Mouse (Mus musculus) limb, embryonic 12.5 days (tissue): Measurements from ENCODE around the gene Adam17. TPM values are rescaled to one million over a fixed set of nuclear protein-coding genes. Genes with fewer than 3 reads are reported as not detected.
A peak's percentile ranks its signal among the peaks of the same experiment; 100 is the strongest.

Source experiments
- ATAC-seq: fragments of 200-750 bp; cut with Nextera tagmentation; 2 replicates; pipeline ENCODE4 v1.8.0; 2017; ENCODE audit warnings: low read depth, moderate TSS enrichment; ENCODE audit not compliant: insufficient number of reproducible peaks, insufficient read depth, low FRiP score, low TSS enrichment
- H3K27ac ChIP-seq: fragments of 300-500 bp; sonication (generic); 2 replicates; pipeline ENCODE4 v1.5.1; 2016; ENCODE audit warnings: mild to moderate bottlenecking, moderate library complexity
- H3K27me3 ChIP-seq: fragments of 300-500 bp; sonication (generic); 2 replicates; pipeline ENCODE4 v1.6.1; 2016; ENCODE audit warnings: mild to moderate bottlenecking, moderate library complexity
- H3K36me3 ChIP-seq: fragments of 300-500 bp; sonication (generic); 2 replicates; pipeline ENCODE4 v1.6.1; 2016; ENCODE audit warnings: mild to moderate bottlenecking, moderate library complexity
- H3K4me1 ChIP-seq: fragments of 300-500 bp; sonication (generic); replicated peaks from 2 replicates; pipeline ENCODE4 v1.6.1; 2016
- H3K4me2 ChIP-seq: fragments of 300-500 bp; sonication (generic); 2 replicates; pipeline ENCODE4 v1.6.1; 2016; ENCODE audit warnings: mild to moderate bottlenecking, moderate library complexity
- H3K4me3 ChIP-seq: fragments of 300-500 bp; sonication (generic); replicated peaks from 2 replicates; pipeline ENCODE4 v1.5.1; 2016; ENCODE audit warnings: mild to moderate bottlenecking
- H3K9ac ChIP-seq: fragments of 300-500 bp; sonication (generic); replicated peaks from 2 replicates; pipeline ENCODE4 v1.6.1; 2016; ENCODE audit warnings: mild to moderate bottlenecking, moderate library complexity
- H3K9me3 ChIP-seq: fragments of 300-500 bp; sonication (generic); 2 replicates; pipeline ENCODE4 v1.6.1; 2016; ENCODE audit warnings: mild to moderate bottlenecking, moderate library complexity
- WGBS: fragments of 180-500 bp; shearing (Covaris S2); methylation state at CpG from one replicate; pipeline ENCODE4 v1.1.7; 2016; 5-methylcytosine and 5-hydroxymethylcytosine counted together
- polyA plus RNA-seq: library from polyadenylated mRNA; unstranded; fragments of >200 nt; fragmentation: Nextera tagmentation; extraction: Ambion mirVana; gene quantifications from 2 replicates; pipeline ENCODE4 v1.2.1, GENCODE M21; 2016

Adam17 gene
- polyA plus RNA-seq, 1 experiment from 2014 or later, result 47.6 TPM

GRCm38 (mm10) chr12:21284761-21285441 is 88.5 kb downstream of the Adam17 start, which contains the start of gene Cpsf3:
TSS of gene Cpsf3 (plus strand) at chr12:21285391.
- Histone ChIP-seq H3K27ac (peak within 1 kb of the TSS; percentile 92), H3K9me3 (no peaks in the 10 kb centered on the region), H3K4me3 (peak within 1 kb of the TSS; percentile 76), H3K27me3 (no peaks in the 10 kb centered on the region), H3K4me1 (peaks cover 11% of the 10 kb centered on the region; the same call in 1 of the 2 replicates), H3K36me3 (peaks cover 11% of the 10 kb centered on the region; the same call in 1 of the 2 replicates), H3K4me2 (peak within 1 kb of the TSS; percentile 79), H3K9ac (peak within 1 kb of the TSS; percentile 85)
- ATAC-seq, result no peak
- WGBS, result 60% methylated on average over 11 of the region's 11 CpGs

GRCm38 (mm10) chr12:21277352-21277864 is 96.0 kb downstream of the Adam17 start:
- Histone ChIP-seq H3K4me3 (no peak overlapping the region), H3K4me2 (no peak overlapping the region), H3K36me3 (peaks cover 26% of the 10 kb centered on the region; the same call in 1 of the 2 replicates), H3K9ac (no peak overlapping the region), H3K9me3 (no peaks in the 10 kb centered on the region), H3K4me1 (no peaks in the 10 kb centered on the region), H3K27me3 (no peaks in the 10 kb centered on the region), H3K27ac (no peak overlapping the region)
- ATAC-seq, result no peak
- 83% methylated on average over 1 of the region's 1 CpGs for WGBS

GRCm38 (mm10) chr12:21274446-21274845 is 99.0 kb downstream of the Adam17 start:
- H3K4me3 ChIP-seq, result no peak overlapping the region
- H3K9me3 ChIP-seq, result no peaks in the 10 kb centered on the region
- H3K4me2 ChIP-seq, result no peak overlapping the region
- WGBS, result 82% methylated on average over 7 of the region's 7 CpGs
- H3K27ac ChIP-seq, result no peak overlapping the region
- no peaks in the 10 kb centered on the region for H3K4me1 ChIP-seq
- no peaks in the 10 kb centered on the region for H3K27me3 ChIP-seq
- H3K36me3 ChIP-seq, result peaks cover 55% of the 10 kb centered on the region
- no peak overlapping the region for H3K9ac ChIP-seq
- no peak for ATAC-seq

Other genes with a start within 250 kb of the Adam17 start
- 121 and 125 TPM in 2 replicates for gene Cpsf3, start 88.2 kb downstream of the Adam17 start, polyA plus RNA-seq
- gene Itgb1bp1, start 87.3 kb downstream of the Adam17 start, polyA plus RNA-seq, result 43.7 and 48.2 TPM in 2 replicates
- 62.7 and 68.9 TPM in 2 replicates for gene Iah1, start 57.2 kb downstream of the Adam17 start, polyA plus RNA-seq
- gene Ywhaq, start 44.0 kb upstream of the Adam17 start, polyA plus RNA-seq, result 791 and 812 TPM in 2 replicates